Comparison of ENCODE assay signal across 18 mouse cellular contexts in the genomic region with DNA sequence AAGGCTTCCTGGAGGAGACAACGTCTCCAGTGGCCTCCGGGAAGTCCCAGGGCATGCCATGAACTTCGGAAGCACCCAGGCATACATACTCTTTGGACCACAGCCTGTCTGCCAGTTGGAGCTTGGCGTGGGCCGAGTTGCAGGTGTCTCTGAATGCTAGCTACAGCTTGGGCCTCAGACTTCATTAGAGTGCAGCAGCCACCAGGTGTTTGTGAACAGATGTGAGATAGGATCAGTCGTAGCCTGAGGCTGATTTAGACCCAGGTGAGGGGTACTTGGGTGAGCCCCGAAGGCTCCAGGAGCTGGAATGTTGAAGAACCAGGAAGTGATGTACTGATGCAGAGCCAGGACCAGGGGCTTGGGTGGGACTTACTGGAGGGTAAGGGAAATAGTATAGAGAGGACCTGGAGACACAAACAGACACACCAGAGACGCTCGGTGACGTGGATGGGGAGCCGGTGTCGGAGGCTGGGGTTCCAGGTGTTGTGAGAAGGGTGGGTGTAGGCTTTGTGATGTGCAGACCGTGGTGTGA. TPM values are rescaled to one million over a fixed set of nuclear protein-coding genes. Genes with fewer than 3 reads are reported as not detected.
DNase-seq lines count a peak whose midpoint lies in the region; ATAC-seq and TF ChIP-seq lines count a peak whose summit lies in the region.
"Had no signal": no experiment of that assay in that cellular context is flagged by ENCODE, and none has a peak within 500 bp of the region (broad histone marks: within the 10 kb centered on the region; RNA-seq: fewer than 3 reads in every experiment).

No protein-coding gene starts in this region.

- TF ChIP-seq POLR2A in heart, adult 2 months (IDR thresholded peaks at IDR 0.05; ENCODE audit: insufficient read depth, low read depth, low read length): no peak
- TF ChIP-seq POLR2A in thymus, adult 2 months (IDR thresholded peaks at IDR 0.05; ENCODE audit: control insufficient read depth, extremely low read depth, insufficient read depth, low read length, poor library complexity): no peak

- H3K9ac ChIP-seq in heart, embryonic 13.5 days: peak overlapping the region; percentile 59; the same call in 1 of the 2 replicates
- no peak overlapping the region for H3K9ac ChIP-seq in heart, adult 2 months (ENCODE audit: low read depth, low read length)
- no peak overlapping the region for H3K9ac ChIP-seq in limb, embryonic 15.5 days
- H3K9ac ChIP-seq: hindbrain, embryonic 15.5 days; neural tube, embryonic 13.5 days had no signal

- no peak for ATAC-seq in heart, embryonic 13.5 days (ENCODE audit: extremely low read depth, insufficient number of reproducible peaks, low FRiP score, low TSS enrichment)
- no peak for ATAC-seq in limb, embryonic 15.5 days (ENCODE audit: insufficient number of reproducible peaks, low FRiP score, low TSS enrichment, low read depth)
- ATAC-seq: forebrain, embryonic 16.5 days had no signal

- H3K27ac ChIP-seq in heart, embryonic 13.5 days (replicated peaks): peak overlapping the region; percentile 83
- H3K27ac ChIP-seq in heart, adult 2 months: no peak overlapping the region; the same call in 1 of the 2 replicates
- peak overlapping the region; percentile 50 for H3K27ac ChIP-seq in thymus, adult 2 months (ENCODE audit: control insufficient read depth, insufficient read depth, low read length)
- peak overlapping the region; percentile 27; the same call in 1 of the 2 replicates for H3K27ac ChIP-seq in limb, embryonic 15.5 days
- H3K27ac ChIP-seq: hindbrain, embryonic 15.5 days; left cerebral cortex, adult 2 months; neural tube, embryonic 13.5 days had no signal

- H3K4me3 ChIP-seq in heart, embryonic 13.5 days: no peak overlapping the region
- H3K4me3 ChIP-seq in heart, adult 2 months: no peak overlapping the region
- H3K4me3 ChIP-seq in thymus, adult 2 months (ENCODE audit: control insufficient read depth, insufficient read depth, low read length): no peak overlapping the region
- H3K4me3 ChIP-seq in limb, embryonic 15.5 days: no peak overlapping the region
- H3K4me3 ChIP-seq: hindbrain, embryonic 15.5 days; left cerebral cortex, adult 2 months; neural tube, embryonic 13.5 days had no signal

- TF ChIP-seq CTCF in heart, adult 2 months (IDR thresholded peaks at IDR 0.05): no peak
- no peak for TF ChIP-seq CTCF in thymus, adult 2 months (IDR thresholded peaks at IDR 0.05; ENCODE audit: borderline replicate concordance, control insufficient read depth, extremely low read depth, insufficient read depth, low read length, poor library complexity)

- no peak overlapping the region for H3K4me2 ChIP-seq in heart, embryonic 13.5 days
- no peak overlapping the region for H3K4me2 ChIP-seq in limb, embryonic 15.5 days
- H3K4me2 ChIP-seq: hindbrain, embryonic 15.5 days; neural tube, embryonic 13.5 days had no signal

- H3K36me3 ChIP-seq in heart, embryonic 13.5 days: peaks cover 21% of the 10 kb centered on the region
- peaks cover 58% of the 10 kb centered on the region for H3K36me3 ChIP-seq in heart, adult 2 months (ENCODE audit: control insufficient read depth, insufficient read depth, low read length)
- H3K36me3 ChIP-seq in thymus, adult 2 months (ENCODE audit: control insufficient read depth, insufficient read depth, low read length): no peaks in the 10 kb centered on the region
- H3K36me3 ChIP-seq in limb, embryonic 15.5 days: peaks cover 11% of the 10 kb centered on the region
- H3K36me3 ChIP-seq: hindbrain, embryonic 15.5 days had no signal

- H3K27me3 ChIP-seq in heart, embryonic 13.5 days (replicated peaks): no peaks in the 10 kb centered on the region
- no peaks in the 10 kb centered on the region for H3K27me3 ChIP-seq in heart, adult 2 months (ENCODE audit: control insufficient read depth, insufficient read depth, low read length)
- H3K27me3 ChIP-seq in thymus, adult 2 months (ENCODE audit: control insufficient read depth, insufficient read depth, low read length): no peaks in the 10 kb centered on the region
- no peaks in the 10 kb centered on the region for H3K27me3 ChIP-seq in limb, embryonic 15.5 days
- H3K27me3 ChIP-seq: hindbrain, embryonic 15.5 days; neural tube, embryonic 13.5 days had no signal

- TF ChIP-seq EP300 in heart, adult 2 months (IDR thresholded peaks at IDR 0.05; ENCODE audit: insufficient read depth, low read depth, low read length): no peak

- H3K9me3 ChIP-seq in heart, embryonic 13.5 days: no peaks in the 10 kb centered on the region
- no peaks in the 10 kb centered on the region for H3K9me3 ChIP-seq in limb, embryonic 15.5 days
- H3K9me3 ChIP-seq: hindbrain, embryonic 15.5 days; neural tube, embryonic 13.5 days had no signal

- intact Hi-C loops in heart, adult 2 months (cut with DNase I): no loop called here
- intact Hi-C loops in left cerebral cortex, postnatal 14 days (cut with DNase I): no loop called here

- peaks cover 12% of the 10 kb centered on the region for H3K79me2 ChIP-seq in heart, adult 2 months (replicated peaks; ENCODE audit: control insufficient read depth, insufficient read depth, low read length)

- peak; percentile 25 to 36 for DNase-seq in cerebellum, postnatal 25 days
- no peak for DNase-seq in cerebellum, postnatal 4 days (ENCODE audit: low spot score in 2 of 2)
- no peak for DNase-seq in heart, adult 2 months
- no peak for DNase-seq in thymus, adult 2 months
- DNase-seq in thymus, postnatal 10 days (ENCODE audit: low spot score in 2 of 2): no peak
- no peak for DNase-seq in left cerebral cortex, postnatal 14 days (ENCODE audit: low spot score in 2 of 2)
- DNase-seq: adrenal gland, postnatal 10 days; cerebellum, adult 18-20 months; kidney, adult 18-20 months; lung, adult 2 months; lung, postnatal 36 days; right cerebral cortex, postnatal 25 days had no signal

- 84% methylated on average over 13 of the region's 13 CpGs for WGBS in heart, embryonic 13.5 days
- 86% methylated on average over 13 of the region's 13 CpGs for WGBS in heart, adult 2 months
- WGBS in thymus, adult 2 months: 66% methylated on average over 13 of the region's 13 CpGs
- 68% methylated on average over 13 of the region's 13 CpGs for WGBS in limb, embryonic 15.5 days

- peaks cover 95% of the 10 kb centered on the region for H3K4me1 ChIP-seq in heart, embryonic 13.5 days
- peaks cover 66% of the 10 kb centered on the region for H3K4me1 ChIP-seq in heart, adult 2 months (ENCODE audit: control insufficient read depth, insufficient read depth, low read length)
- H3K4me1 ChIP-seq in thymus, adult 2 months (replicated peaks; ENCODE audit: control insufficient read depth, insufficient read depth, low read length): peaks cover 65% of the 10 kb centered on the region
- H3K4me1 ChIP-seq in limb, embryonic 15.5 days: peaks cover 83% of the 10 kb centered on the region

RNA-seq across cellular contexts. Expression of a gene that starts 15.8 kb away (rescaled TPM):
- polyA plus RNA-seq in heart, embryonic 13.5 days (2015; fragmentation: Nextera tagmentation; extraction: Ambion mirVana): 88.9 and 92.5 TPM in 2 replicates
- total RNA-seq in heart, adult 2 months (2021): 100 to 1,000 TPM; 221 to 258 TPM
- 91.1 and 133 TPM in 2 replicates for polyA plus RNA-seq in heart, adult 2 months (2012; rRNA removed)
- 58.9 and 64.4 TPM in 2 replicates for polyA plus RNA-seq in thymus, adult 2 months (2012; rRNA removed)
- polyA plus RNA-seq in limb, embryonic 15.5 days (2015; fragmentation: Nextera tagmentation; extraction: Ambion mirVana): 163 and 180 TPM in 2 replicates
- total RNA-seq in left cerebral cortex, postnatal 14 days (2021): 100 to 1,000 TPM; 192 to 202 TPM

Comparison
In these comparisons a context has a peak if more than half of its experiments do, and no peak if none do; other contexts are left out.
1. DNase-seq: peak in cerebellum, postnatal 25 days (2 of 2); none in cerebellum, postnatal 4 days (0 of 2), heart, adult 2 months (0 of 2), thymus, adult 2 months (single experiment), thymus, postnatal 10 days (0 of 2) and left cerebral cortex, postnatal 14 days (0 of 2).